Mouse (Mus musculus): ENCODE results near the gene Itgb4.

DNA sequence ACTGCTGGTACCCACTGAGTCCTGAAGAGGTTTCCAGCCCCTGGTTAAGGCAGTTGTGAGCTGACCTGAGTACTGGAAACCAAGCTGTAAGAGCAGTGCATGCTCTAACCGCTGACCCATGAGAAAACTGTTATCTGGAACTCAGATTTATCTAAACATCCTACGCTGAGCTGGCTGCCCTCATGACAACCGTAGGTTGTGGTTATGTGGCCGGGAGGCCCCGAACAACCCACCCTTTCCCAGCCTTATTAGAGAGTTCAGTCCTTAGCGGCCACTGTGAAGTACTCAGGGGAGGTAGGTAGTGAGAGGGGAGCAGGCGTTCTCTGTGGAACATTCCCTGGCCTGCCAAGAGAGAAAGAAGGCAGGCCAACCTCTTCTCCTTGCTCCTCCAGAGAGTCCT lies 24.5 kb downstream of the Itgb4 start:
- TF ChIP-seq CTCF (IDR thresholded peaks at IDR 0.05; ENCODE audit: borderline replicate concordance, extremely low read depth, insufficient read depth, insufficient read length): no peak
- no peak for TF ChIP-seq POLR2A (IDR thresholded peaks at IDR 0.05; ENCODE audit: borderline replicate concordance, extremely low read depth, insufficient read depth, insufficient read length, poor library complexity, severe bottlenecking)
